Mouse (Mus musculus): ENCODE data around the gene Btbd8. TPM values are rescaled to one million over a fixed set of nuclear protein-coding genes. Genes with fewer than 3 reads are reported as not detected.

The Btbd8 gene
- polyA plus RNA-seq, 1 experiment: 5.9 TPM

GRCm38 (mm10) chr5:107436185-107436584 is 1.6 kb upstream of the Btbd8 start:
- peak overlapping the region; percentile 98 for H3K4me3 ChIP-seq (ENCODE audit: control insufficient read depth, low read depth, low read length)
- H3K27ac ChIP-seq (ENCODE audit: control insufficient read depth, insufficient read depth, low read depth, low read length): no peak overlapping the region
- H3K27me3 ChIP-seq (ENCODE audit: control insufficient read depth, insufficient read depth, low read length): no peaks in the 10 kb centered on the region
- TF ChIP-seq CTCF (IDR thresholded peaks at IDR 0.05; ENCODE audit: control insufficient read depth, insufficient read depth, insufficient replicate concordance, low read depth, low read length): no peak
- no peak for TF ChIP-seq POLR2A (IDR thresholded peaks at IDR 0.05; ENCODE audit: control insufficient read depth, low read depth, low read length)
- peaks cover 2% of the 10 kb centered on the region for H3K36me3 ChIP-seq (ENCODE audit: control insufficient read depth, insufficient read depth, low read length)
- peaks cover 9% of the 10 kb centered on the region for H3K4me1 ChIP-seq (ENCODE audit: control insufficient read depth, insufficient read depth, low read length)

DNA sequence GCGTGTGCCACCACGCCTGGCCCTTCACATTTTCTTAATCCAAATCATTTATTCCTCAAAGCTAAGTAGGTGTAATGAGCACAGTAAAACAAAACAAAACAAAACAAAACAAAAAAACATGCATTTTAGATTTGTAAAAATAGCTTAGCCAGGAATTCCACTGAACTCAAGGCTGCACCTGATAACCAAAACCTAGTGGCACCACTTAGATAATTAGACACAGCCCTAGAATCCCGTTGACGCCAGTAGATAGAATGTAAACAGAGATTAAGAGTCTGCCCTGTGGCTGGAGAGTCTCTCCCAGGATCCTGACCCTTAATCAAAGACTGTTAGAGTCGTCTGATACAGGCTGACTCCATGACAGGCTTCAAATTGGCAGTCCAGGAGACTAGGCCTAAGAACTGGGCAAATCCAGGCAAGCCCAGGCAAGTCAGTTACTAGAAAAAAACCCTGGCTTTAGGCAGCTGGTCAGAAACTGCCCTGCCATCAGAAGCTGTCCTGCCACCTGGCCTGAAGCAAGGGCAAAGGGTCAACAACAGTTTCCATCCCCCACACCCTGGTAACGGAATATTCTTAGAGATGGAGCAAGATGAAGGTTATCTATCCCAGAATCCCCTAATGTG is 1.1 kb upstream of the Btbd8 start:
- Histone ChIP-seq H3K4me1 (ENCODE audit: control insufficient read depth, insufficient read depth, low read length) (peaks cover 9% of the 10 kb centered on the region), H3K4me3 (ENCODE audit: control insufficient read depth, low read depth, low read length) (peak overlapping the region; percentile 98), H3K27me3 (ENCODE audit: control insufficient read depth, insufficient read depth, low read length) (no peaks in the 10 kb centered on the region), H3K27ac (ENCODE audit: control insufficient read depth, insufficient read depth, low read depth, low read length) (peak overlapping the region; percentile 87), H3K36me3 (ENCODE audit: control insufficient read depth, insufficient read depth, low read length) (peaks cover 2% of the 10 kb centered on the region)
- TF ChIP-seq CTCF (IDR thresholded peaks at IDR 0.05; ENCODE audit: control insufficient read depth, insufficient read depth, insufficient replicate concordance, low read depth, low read length): no peak
- TF ChIP-seq POLR2A (IDR thresholded peaks at IDR 0.05; ENCODE audit: control insufficient read depth, low read depth, low read length): no peak

- Histone ChIP-seq H3K27ac (ENCODE audit: control insufficient read depth, insufficient read depth, low read depth, low read length) (peak overlapping the region; percentile 93), H3K4me1 (ENCODE audit: control insufficient read depth, insufficient read depth, low read length) (peaks cover 3% of the 10 kb centered on the region), H3K27me3 (ENCODE audit: control insufficient read depth, insufficient read depth, low read length) (no peaks in the 10 kb centered on the region), H3K36me3 (ENCODE audit: control insufficient read depth, insufficient read depth, low read length) (peaks cover 2% of the 10 kb centered on the region), H3K4me3 (ENCODE audit: control insufficient read depth, low read depth, low read length) (peak overlapping the region; percentile 98)
- TF ChIP-seq POLR2A (IDR thresholded peaks at IDR 0.05; ENCODE audit: control insufficient read depth, low read depth, low read length) (no peak), CTCF (IDR thresholded peaks at IDR 0.05; ENCODE audit: control insufficient read depth, insufficient read depth, insufficient replicate concordance, low read depth, low read length) (no peak)
Measured at GRCm38 (mm10) chr5:107438353-107438752, 556 bp downstream of the Btbd8 start.

- no peak for TF ChIP-seq CTCF (IDR thresholded peaks at IDR 0.05; ENCODE audit: control insufficient read depth, insufficient read depth, insufficient replicate concordance, low read depth, low read length)
- TF ChIP-seq POLR2A (IDR thresholded peaks at IDR 0.05; ENCODE audit: control insufficient read depth, low read depth, low read length): no peak
- Histone ChIP-seq H3K4me3 (ENCODE audit: control insufficient read depth, low read depth, low read length) (no peak overlapping the region), H3K4me1 (ENCODE audit: control insufficient read depth, insufficient read depth, low read length) (peaks cover 2% of the 10 kb centered on the region; the same call in 1 of the 2 replicates), H3K27me3 (ENCODE audit: control insufficient read depth, insufficient read depth, low read length) (no peaks in the 10 kb centered on the region), H3K36me3 (ENCODE audit: control insufficient read depth, insufficient read depth, low read length) (peaks cover 2% of the 10 kb centered on the region), H3K27ac (ENCODE audit: control insufficient read depth, insufficient read depth, low read depth, low read length) (no peak overlapping the region)
Measured at GRCm38 (mm10) chr5:107441881-107442280, 4.1 kb downstream of the Btbd8 start.

DNA sequence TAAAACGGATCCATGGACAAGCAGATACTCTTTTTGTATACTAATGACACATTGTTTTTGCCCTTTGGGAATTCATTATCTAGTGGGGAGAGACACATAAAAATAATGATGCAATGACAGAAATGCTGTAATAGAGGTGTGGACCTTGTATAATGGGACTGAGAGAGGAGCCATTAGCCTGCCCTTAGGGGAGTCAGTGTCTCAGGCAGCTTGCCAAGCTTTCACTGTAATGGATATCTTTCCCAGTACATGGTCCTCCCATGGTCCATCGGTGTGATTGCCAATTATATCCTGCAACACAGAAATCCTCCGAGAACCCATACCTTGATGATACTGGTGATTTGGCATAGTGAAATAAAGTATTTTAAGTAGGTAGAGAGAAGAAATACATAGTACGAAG is 6.5 kb downstream of the Btbd8 start:
- Histone ChIP-seq H3K4me1 (ENCODE audit: control insufficient read depth, insufficient read depth, low read length) (peaks cover 2% of the 10 kb centered on the region; the same call in 1 of the 2 replicates), H3K4me3 (ENCODE audit: control insufficient read depth, low read depth, low read length) (no peak overlapping the region), H3K27me3 (ENCODE audit: control insufficient read depth, insufficient read depth, low read length) (no peaks in the 10 kb centered on the region), H3K36me3 (ENCODE audit: control insufficient read depth, insufficient read depth, low read length) (peaks cover 2% of the 10 kb centered on the region), H3K27ac (ENCODE audit: control insufficient read depth, insufficient read depth, low read depth, low read length) (no peak overlapping the region)
- no peak for TF ChIP-seq POLR2A (IDR thresholded peaks at IDR 0.05; ENCODE audit: control insufficient read depth, low read depth, low read length)
- TF ChIP-seq CTCF (IDR thresholded peaks at IDR 0.05; ENCODE audit: control insufficient read depth, insufficient read depth, insufficient replicate concordance, low read depth, low read length): no peak

GRCm38 (mm10) chr5:107447977-107448376 is 10.2 kb downstream of the Btbd8 start:
- no peaks in the 10 kb centered on the region; the same call in 1 of the 2 replicates for H3K36me3 ChIP-seq (ENCODE audit: control insufficient read depth, insufficient read depth, low read length)
- H3K27me3 ChIP-seq (ENCODE audit: control insufficient read depth, insufficient read depth, low read length): no peaks in the 10 kb centered on the region
- H3K27ac ChIP-seq (ENCODE audit: control insufficient read depth, insufficient read depth, low read depth, low read length): no peak overlapping the region
- no peaks in the 10 kb centered on the region for H3K4me1 ChIP-seq (ENCODE audit: control insufficient read depth, insufficient read depth, low read length)
- TF ChIP-seq POLR2A (IDR thresholded peaks at IDR 0.05; ENCODE audit: control insufficient read depth, low read depth, low read length) (no peak), CTCF (IDR thresholded peaks at IDR 0.05; ENCODE audit: control insufficient read depth, insufficient read depth, insufficient replicate concordance, low read depth, low read length) (no peak)
- no peak overlapping the region for H3K4me3 ChIP-seq (ENCODE audit: control insufficient read depth, low read depth, low read length)

- no peaks in the 10 kb centered on the region; the same call in 1 of the 2 replicates for H3K36me3 ChIP-seq (ENCODE audit: control insufficient read depth, insufficient read depth, low read length)
- no peaks in the 10 kb centered on the region for H3K27me3 ChIP-seq (ENCODE audit: control insufficient read depth, insufficient read depth, low read length)
- no peaks in the 10 kb centered on the region for H3K4me1 ChIP-seq (ENCODE audit: control insufficient read depth, insufficient read depth, low read length)
- no peak overlapping the region for H3K4me3 ChIP-seq (ENCODE audit: control insufficient read depth, low read depth, low read length)
- no peak for TF ChIP-seq POLR2A (IDR thresholded peaks at IDR 0.05; ENCODE audit: control insufficient read depth, low read depth, low read length)
- no peak for TF ChIP-seq CTCF (IDR thresholded peaks at IDR 0.05; ENCODE audit: control insufficient read depth, insufficient read depth, insufficient replicate concordance, low read depth, low read length)
- H3K27ac ChIP-seq (ENCODE audit: control insufficient read depth, insufficient read depth, low read depth, low read length): no peak overlapping the region
Measured at GRCm38 (mm10) chr5:107448784-107449183, 11.0 kb downstream of the Btbd8 start.
